Mouse (Mus musculus) C2C12 (cell line): ENCODE data around the gene Timm44. TPM values are rescaled to one million over a fixed set of nuclear protein-coding genes. Genes with fewer than 3 reads are reported as not detected.

Experiments
- H3K27me3 ChIP-seq: one replicate; pipeline ENCODE4 v1.6.1; 2011; ENCODE audit not compliant: control insufficient read depth, insufficient read depth, insufficient read length
- H3K36me3 ChIP-seq: one replicate; pipeline ENCODE4 v1.6.1; 2011; ENCODE audit not compliant: control insufficient read depth, insufficient read depth
- H3K4me3 ChIP-seq: one replicate; pipeline ENCODE4 v1.5.1; 2011; ENCODE audit warnings: mild to moderate bottlenecking, control low read depth; ENCODE audit not compliant: poor library complexity, insufficient read depth, severe bottlenecking
- H3K79me2 ChIP-seq: one replicate; pipeline ENCODE4 v1.6.1; 2011; ENCODE audit not compliant: control insufficient read depth, insufficient read depth
- H3K79me3 ChIP-seq: one replicate; pipeline ENCODE4 v1.6.1; 2011; ENCODE audit warnings: low read depth, control low read depth
- H3ac ChIP-seq: one replicate; pipeline ENCODE3; 2011; ENCODE audit warnings: low read depth; ENCODE audit not compliant: control insufficient read depth, insufficient read length
- CEBPB ChIP-seq: IDR thresholded peaks from one replicate; pipeline ENCODE4 v1.6.1; 2011; ENCODE audit warnings: low read depth, mild to moderate bottlenecking, control low read depth, moderate library complexity
- CTCF ChIP-seq: IDR thresholded peaks from one replicate; pipeline ENCODE4 v1.5.1; 2011; ENCODE audit not compliant: control insufficient read depth, insufficient read depth, insufficient read length
- FOSL1 ChIP-seq: IDR thresholded peaks from one replicate; pipeline ENCODE4 v1.8.0; 2011; ENCODE audit warnings: mild to moderate bottlenecking, low read length; ENCODE audit not compliant: poor library complexity, insufficient read depth, severe bottlenecking
- MAX ChIP-seq: IDR thresholded peaks from one replicate; pipeline ENCODE4 v1.6.1; 2011; ENCODE audit warnings: mild to moderate bottlenecking, control low read depth
- MYOD1 ChIP-seq: IDR thresholded peaks from one replicate; pipeline ENCODE4 v1.6.1; 2011; ENCODE audit warnings: low read depth; ENCODE audit not compliant: control insufficient read depth, insufficient read length
- MYOG ChIP-seq: IDR thresholded peaks from one replicate; pipeline ENCODE4 v1.6.1; 2011; ENCODE audit not compliant: control insufficient read depth, insufficient read length; ENCODE audit errors: extremely low read depth
- USF1 ChIP-seq: IDR thresholded peaks from one replicate; pipeline ENCODE4 v1.6.1; 2011; ENCODE audit warnings: low read depth, mild to moderate bottlenecking, control low read depth, moderate library complexity
- polyA plus RNA-seq: library from polyadenylated mRNA; unstranded; fragments of >200 nt; fragmentation: generic; extraction: Trizol; gene quantifications from one replicate; pipeline ENCODE4 v1.2.1, GENCODE M21; 2012; ENCODE audit warnings: missing spikeins

Timm44 gene
- polyA plus RNA-seq, 1 experiment: 38.0 TPM

- Histone ChIP-seq H3K36me3 (no peaks in the 10 kb centered on the region), H3K79me2 (no peaks in the 10 kb centered on the region), H3ac (no peak overlapping the region), H3K79me3 (no peaks in the 10 kb centered on the region), H3K27me3 (peaks cover 2% of the 10 kb centered on the region), H3K4me3 (no peak overlapping the region)
- no peak for TF ChIP-seq MAX
- TF ChIP-seq USF1: no peak
- no peak for TF ChIP-seq MYOD1
- no peak for TF ChIP-seq FOSL1
- no peak for TF ChIP-seq CTCF
- TF ChIP-seq MYOG: no peak
- no peak for TF ChIP-seq CEBPB
Observed at GRCm38 (mm10) chr8:4222059-4222458, 53.7 kb downstream of the Timm44 start.

- Histone ChIP-seq H3K27me3 (peaks cover 10% of the 10 kb centered on the region), H3K36me3 (no peaks in the 10 kb centered on the region), H3K79me3 (no peaks in the 10 kb centered on the region), H3ac (no peak overlapping the region), H3K4me3 (no peak overlapping the region), H3K79me2 (no peaks in the 10 kb centered on the region)
- TF ChIP-seq FOSL1 (no peak), MYOG (no peak), CEBPB (no peak), MYOD1 (no peak), CTCF (no peak), USF1 (no peak), MAX (no peak)
Observed at GRCm38 (mm10) chr8:4219617-4220016, 56.1 kb downstream of the Timm44 start.

- no peak for TF ChIP-seq MAX
- TF ChIP-seq USF1: no peak
- TF ChIP-seq MYOG: no peak
- no peak for TF ChIP-seq CTCF
- no peak for TF ChIP-seq FOSL1
- TF ChIP-seq CEBPB: no peak
- TF ChIP-seq MYOD1: no peak
- Histone ChIP-seq H3K27me3 (peaks cover 10% of the 10 kb centered on the region), H3ac (no peak within 1 kb of the TSS), H3K4me3 (no peak within 1 kb of the TSS), H3K79me3 (no peaks in the 10 kb centered on the region), H3K79me2 (no peaks in the 10 kb centered on the region), H3K36me3 (no peaks in the 10 kb centered on the region)
Observed at GRCm38 (mm10) chr8:4216791-4217621, 58.7 kb downstream of the Timm44 start, which contains the start of gene Prr36. Prr36 (minus strand) TSS chr8:4217459.

GRCm38 (mm10) chr8:4216296-4216695 lies 59.4 kb downstream of the Timm44 start:
- Histone ChIP-seq H3K79me3 (no peaks in the 10 kb centered on the region), H3K36me3 (no peaks in the 10 kb centered on the region), H3K79me2 (no peaks in the 10 kb centered on the region), H3ac (no peak overlapping the region), H3K4me3 (no peak overlapping the region), H3K27me3 (peaks cover 10% of the 10 kb centered on the region)
- TF ChIP-seq USF1: no peak
- no peak for TF ChIP-seq MYOD1
- no peak for TF ChIP-seq CTCF

- H3ac ChIP-seq: no peak overlapping the region
- no peaks in the 10 kb centered on the region for H3K36me3 ChIP-seq
- H3K79me3 ChIP-seq: no peaks in the 10 kb centered on the region
- no peaks in the 10 kb centered on the region for H3K79me2 ChIP-seq
- no peak for TF ChIP-seq USF1
- no peak for TF ChIP-seq MYOD1
- TF ChIP-seq CTCF: no peak
- no peak for TF ChIP-seq CEBPB
- no peak for TF ChIP-seq MAX
- no peak for TF ChIP-seq MYOG
- TF ChIP-seq FOSL1: no peak
- no peak overlapping the region for H3K4me3 ChIP-seq
- peaks cover 10% of the 10 kb centered on the region for H3K27me3 ChIP-seq
Observed at GRCm38 (mm10) chr8:4214006-4214980, 61.4 kb downstream of the Timm44 start.
